In the genomic region with DNA sequence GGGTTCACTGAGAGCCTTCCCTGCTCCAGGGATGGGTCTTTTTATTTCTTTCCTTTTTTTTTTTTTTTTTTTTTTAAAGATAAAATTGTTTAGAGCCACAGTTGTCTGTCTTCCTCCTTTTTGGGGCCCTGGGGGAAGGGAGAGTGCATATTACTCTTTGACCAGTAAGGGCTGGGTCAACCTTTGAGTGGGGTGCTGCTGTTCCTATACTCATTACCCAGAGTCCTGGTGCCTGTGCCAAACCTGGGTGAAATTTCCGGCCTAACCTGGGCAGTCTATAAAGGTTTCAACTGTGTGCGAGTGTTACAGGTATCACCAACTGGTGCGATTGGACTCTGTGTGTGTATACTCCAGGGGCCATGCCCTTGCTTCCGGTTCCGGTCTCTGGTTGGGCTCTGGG, we compare ENCODE assay signal across 13 mouse cellular contexts. TPM values are rescaled to one million over a fixed set of nuclear protein-coding genes. Genes with fewer than 3 reads are reported as not detected.
DNase-seq lines count a peak whose midpoint lies in the region; ATAC-seq and TF ChIP-seq lines count a peak whose summit lies in the region.
"Had no signal": no experiment of that assay in that cellular context is flagged by ENCODE, and none has a peak within 500 bp of the region (broad histone marks: within the 10 kb centered on the region; RNA-seq: fewer than 3 reads in every experiment).

Gene Tstd1, plus strand, starts transcription at position 213 of the 400 bp plus-strand sequence.

- ATAC-seq in hindbrain, embryonic 11.5 days (ENCODE audit: low FRiP score): no peak
- ATAC-seq in hindbrain, embryonic 13.5 days (ENCODE audit: low FRiP score): peak; percentile 10; the same call in 1 of the 2 replicates
- no peak; the same call in 1 of the 2 replicates for ATAC-seq in midbrain, embryonic 12.5 days (ENCODE audit: low FRiP score, low read depth)
- ATAC-seq: activated CD4-positive, CD25-positive, alpha-beta regulatory T cell, adult 4 months had no signal

- TF ChIP-seq CTCF in E14TG2a.4 (conservative IDR thresholded peaks at IDR 0.05; ENCODE audit: low read length): no peak

- H3K27me3 ChIP-seq in hindbrain, embryonic 10.5 days (ENCODE audit: insufficient read depth, poor library complexity, severe bottlenecking): no peaks in the 10 kb centered on the region
- no peaks in the 10 kb centered on the region for H3K27me3 ChIP-seq in hindbrain, embryonic 11.5 days (ENCODE audit: control insufficient read depth, insufficient read depth, low read length)
- H3K27me3 ChIP-seq in E14TG2a.4 (ENCODE audit: insufficient read depth, low read length): no peaks in the 10 kb centered on the region
- H3K27me3 ChIP-seq in hindbrain, embryonic 13.5 days: no peaks in the 10 kb centered on the region
- no peaks in the 10 kb centered on the region for H3K27me3 ChIP-seq in midbrain, embryonic 12.5 days
- H3K27me3 ChIP-seq: CH12.LX; neural tube, embryonic 12.5 days had no signal

- no peak within 1 kb of the TSS for H3K4me2 ChIP-seq in hindbrain, embryonic 11.5 days (replicated peaks; ENCODE audit: low read depth, low read length)
- no peak within 1 kb of the TSS for H3K4me2 ChIP-seq in hindbrain, embryonic 13.5 days
- no peak within 1 kb of the TSS for H3K4me2 ChIP-seq in midbrain, embryonic 12.5 days (replicated peaks)
- H3K4me2 ChIP-seq: neural tube, embryonic 12.5 days had no signal

- H3K4me1 ChIP-seq in hindbrain, embryonic 10.5 days (replicated peaks): peaks cover 11% of the 10 kb centered on the region
- no peaks in the 10 kb centered on the region for H3K4me1 ChIP-seq in hindbrain, embryonic 11.5 days (replicated peaks; ENCODE audit: control insufficient read depth, insufficient read depth, low read length)
- H3K4me1 ChIP-seq in E14TG2a.4 (replicated peaks; ENCODE audit: low read depth, low read length): peaks cover 76% of the 10 kb centered on the region
- H3K4me1 ChIP-seq in hindbrain, embryonic 13.5 days (replicated peaks): peaks cover 19% of the 10 kb centered on the region
- peaks cover 8% of the 10 kb centered on the region for H3K4me1 ChIP-seq in midbrain, embryonic 12.5 days

- no peak within 1 kb of the TSS for H3K4me3 ChIP-seq in hindbrain, embryonic 10.5 days
- no peak within 1 kb of the TSS for H3K4me3 ChIP-seq in hindbrain, embryonic 11.5 days (ENCODE audit: low read depth, low read length)
- peak within 1 kb of the TSS; percentile 43 for H3K4me3 ChIP-seq in E14TG2a.4 (replicated peaks; ENCODE audit: low read length)
- H3K4me3 ChIP-seq in hindbrain, embryonic 13.5 days: no peak within 1 kb of the TSS
- no peak within 1 kb of the TSS for H3K4me3 ChIP-seq in midbrain, embryonic 12.5 days
- H3K4me3 ChIP-seq: neural tube, embryonic 12.5 days had no signal

- no peak for DNase-seq in hindbrain, embryonic 10.5 days (ENCODE audit: low spot score)
- DNase-seq in hindbrain, embryonic 11.5 days (ENCODE audit: low spot score): no peak
- no peak for DNase-seq in cerebellum, adult 11 months
- no peak for DNase-seq in ovary, postnatal 14 days (ENCODE audit: low spot score)
- no peak for DNase-seq in yolk sac, embryonic 10.5 days (ENCODE audit: low spot score)
- DNase-seq: heart, postnatal 4 days; lung, postnatal 10 days had no signal

- peaks cover 78% of the 10 kb centered on the region for H3K36me3 ChIP-seq in hindbrain, embryonic 10.5 days
- peaks cover 7% of the 10 kb centered on the region; the same call in 1 of the 2 replicates for H3K36me3 ChIP-seq in hindbrain, embryonic 11.5 days (ENCODE audit: control insufficient read depth, insufficient read depth, low read length)
- peaks cover 73% of the 10 kb centered on the region for H3K36me3 ChIP-seq in E14TG2a.4 (ENCODE audit: insufficient read depth, low read length)
- peaks cover 68% of the 10 kb centered on the region for H3K36me3 ChIP-seq in hindbrain, embryonic 13.5 days
- peaks cover 59% of the 10 kb centered on the region for H3K36me3 ChIP-seq in midbrain, embryonic 12.5 days

- H3K27ac ChIP-seq in hindbrain, embryonic 10.5 days: no peak within 1 kb of the TSS
- no peak within 1 kb of the TSS for H3K27ac ChIP-seq in hindbrain, embryonic 11.5 days (ENCODE audit: low read depth, low read length)
- H3K27ac ChIP-seq in hindbrain, embryonic 13.5 days: peak within 1 kb of the TSS; percentile 52
- H3K27ac ChIP-seq in midbrain, embryonic 12.5 days (replicated peaks): peak within 1 kb of the TSS; percentile 67
- H3K27ac ChIP-seq: neural tube, embryonic 12.5 days had no signal

- H3K9ac ChIP-seq in hindbrain, embryonic 11.5 days (ENCODE audit: low read depth, low read length): no peak within 1 kb of the TSS
- H3K9ac ChIP-seq in hindbrain, embryonic 13.5 days: peak within 1 kb of the TSS; percentile 29; the same call in 1 of the 2 replicates
- H3K9ac ChIP-seq in midbrain, embryonic 12.5 days (replicated peaks): no peak within 1 kb of the TSS
- H3K9ac ChIP-seq: neural tube, embryonic 12.5 days had no signal

- no peaks in the 10 kb centered on the region for H3K9me3 ChIP-seq in hindbrain, embryonic 10.5 days
- H3K9me3 ChIP-seq in hindbrain, embryonic 11.5 days (ENCODE audit: control insufficient read depth, low read length): no peaks in the 10 kb centered on the region
- H3K9me3 ChIP-seq in E14TG2a.4 (ENCODE audit: low read length): no peaks in the 10 kb centered on the region
- H3K9me3 ChIP-seq in hindbrain, embryonic 13.5 days: no peaks in the 10 kb centered on the region
- H3K9me3 ChIP-seq in midbrain, embryonic 12.5 days: no peaks in the 10 kb centered on the region
- H3K9me3 ChIP-seq: neural tube, embryonic 12.5 days had no signal

- WGBS in hindbrain, embryonic 10.5 days: 90% methylated on average over 5 of the region's 5 CpGs
- 92% methylated on average over 5 of the region's 5 CpGs for WGBS in hindbrain, embryonic 11.5 days
- WGBS in hindbrain, embryonic 13.5 days: 90% methylated on average over 5 of the region's 5 CpGs
- 88% methylated on average over 5 of the region's 5 CpGs for WGBS in midbrain, embryonic 12.5 days

RNA-seq across cellular contexts. Expression of gene Tstd1, which starts in this region (rescaled TPM):
- polyA plus RNA-seq in hindbrain, embryonic 10.5 days (2016; fragmentation: Nextera tagmentation; extraction: Ambion mirVana): 9.7 and 10.1 TPM in 2 replicates
- polyA plus RNA-seq in hindbrain, embryonic 11.5 days (2014; fragmentation: Nextera tagmentation; extraction: Ambion mirVana): 3.3 and 4.3 TPM in 2 replicates
- polyA plus RNA-seq in hindbrain, embryonic 13.5 days (2015; fragmentation: Nextera tagmentation; extraction: Ambion mirVana): 10.0 and 11.7 TPM in 2 replicates
- 9.9 and 10.5 TPM in 2 replicates for polyA plus RNA-seq in midbrain, embryonic 12.5 days (2016; fragmentation: Nextera tagmentation; extraction: Ambion mirVana)

Comparison
In these comparisons a context has a peak if more than half of its experiments do, and no peak if none do; other contexts are left out.
1. H3K27ac ChIP-seq: peak in hindbrain, embryonic 13.5 days (single experiment) and midbrain, embryonic 12.5 days (single experiment); none in hindbrain, embryonic 10.5 days (single experiment) and hindbrain, embryonic 11.5 days (single experiment).